Mouse (Mus musculus): ENCODE data around the gene Desi1. TPM values are rescaled to one million over a fixed set of nuclear protein-coding genes. Genes with fewer than 3 reads are reported as not detected.
"Not testable (repeated sequence)": the region's sequence is repeated elsewhere in the genome, so short reads cannot be mapped to it uniquely, and the experiment has no call there.

Desi1 gene
- polyA plus RNA-seq, 1 experiment from 2014 or later: 37.8 TPM

- Histone ChIP-seq H3K27ac (ENCODE audit: low read depth, low read length) (no peak overlapping the region), H3K9me3 (ENCODE audit: control insufficient read depth, low read length) (no peaks in the 10 kb centered on the region), H3K27me3 (ENCODE audit: control insufficient read depth, insufficient read depth, low read length) (no peaks in the 10 kb centered on the region), H3K9ac (ENCODE audit: low read length) (no peak overlapping the region), H3K36me3 (ENCODE audit: control insufficient read depth, insufficient read depth, low read length) (no peaks in the 10 kb centered on the region), H3K4me3 (ENCODE audit: low read depth, low read length) (no peak overlapping the region), H3K4me2 (no peak overlapping the region), H3K4me1 (ENCODE audit: control insufficient read depth, insufficient read depth, low read length) (peaks cover 8% of the 10 kb centered on the region)
- ATAC-seq (ENCODE audit: low FRiP score) (no peak), DNase-seq (ENCODE audit: low spot score, missing footprints) (no peak)
- 54% methylated on average over 1 of the region's 1 CpGs for WGBS
Observed at GRCm38 (mm10) chr15:81982173-81982572, 51.5 kb downstream of the Desi1 start.

- Histone ChIP-seq H3K36me3 (ENCODE audit: control insufficient read depth, insufficient read depth, low read length) (no peaks in the 10 kb centered on the region), H3K27ac (ENCODE audit: low read depth, low read length) (no peak within 1 kb of the TSS), H3K9ac (ENCODE audit: low read length) (no peak within 1 kb of the TSS), H3K27me3 (ENCODE audit: control insufficient read depth, insufficient read depth, low read length) (no peaks in the 10 kb centered on the region), H3K9me3 (ENCODE audit: control insufficient read depth, low read length) (no peaks in the 10 kb centered on the region), H3K4me2 (no peak within 1 kb of the TSS), H3K4me1 (ENCODE audit: control insufficient read depth, insufficient read depth, low read length) (peaks cover 3% of the 10 kb centered on the region), H3K4me3 (ENCODE audit: low read depth, low read length) (no peak within 1 kb of the TSS)
- no peak for DNase-seq (ENCODE audit: low spot score, missing footprints)
- WGBS: 94% methylated on average over 23 of the region's 23 CpGs
- no peak for ATAC-seq (ENCODE audit: low FRiP score)
Observed at GRCm38 (mm10) chr15:81980321-81980720, 53.3 kb downstream of the Desi1 start, which contains the start of gene 1700029P11Rik. 1700029P11Rik (plus strand) TSS chr15:81980540.

GRCm38 (mm10) chr15:81975156-81975555 lies 58.5 kb downstream of the Desi1 start:
- not testable (repeated sequence) for DNase-seq (ENCODE audit: low spot score, missing footprints); H3K9me3 ChIP-seq (ENCODE audit: control insufficient read depth, low read length); ATAC-seq (ENCODE audit: low FRiP score); H3K4me2 ChIP-seq; H3K36me3 ChIP-seq (ENCODE audit: control insufficient read depth, insufficient read depth, low read length); H3K4me3 ChIP-seq (ENCODE audit: low read depth, low read length); H3K27me3 ChIP-seq (ENCODE audit: control insufficient read depth, insufficient read depth, low read length); H3K4me1 ChIP-seq (ENCODE audit: control insufficient read depth, insufficient read depth, low read length); H3K9ac ChIP-seq (ENCODE audit: low read length); H3K27ac ChIP-seq (ENCODE audit: low read depth, low read length)
- WGBS: 91% methylated on average over 8 of the region's 8 CpGs

GRCm38 (mm10) chr15:81970498-81970897 lies 63.2 kb downstream of the Desi1 start:
- not testable (repeated sequence) for H3K4me2 ChIP-seq; DNase-seq (ENCODE audit: low spot score, missing footprints); H3K27ac ChIP-seq (ENCODE audit: low read depth, low read length); ATAC-seq (ENCODE audit: low FRiP score); H3K9me3 ChIP-seq (ENCODE audit: control insufficient read depth, low read length); H3K36me3 ChIP-seq (ENCODE audit: control insufficient read depth, insufficient read depth, low read length); H3K4me1 ChIP-seq (ENCODE audit: control insufficient read depth, insufficient read depth, low read length); H3K27me3 ChIP-seq (ENCODE audit: control insufficient read depth, insufficient read depth, low read length); H3K4me3 ChIP-seq (ENCODE audit: low read depth, low read length); H3K9ac ChIP-seq (ENCODE audit: low read length)
- WGBS: 83% methylated on average over 4 of the region's 4 CpGs

GRCm38 (mm10) chr15:81969635-81970034 lies 64.0 kb downstream of the Desi1 start:
- H3K9ac ChIP-seq (ENCODE audit: low read length); DNase-seq (ENCODE audit: low spot score, missing footprints); ATAC-seq (ENCODE audit: low FRiP score): not testable (repeated sequence)

GRCm38 (mm10) chr15:81969173-81969572 lies 64.5 kb downstream of the Desi1 start:
- Histone ChIP-seq H3K4me2 (no peak overlapping the region), H3K27me3 (ENCODE audit: control insufficient read depth, insufficient read depth, low read length) (no peaks in the 10 kb centered on the region), H3K4me1 (ENCODE audit: control insufficient read depth, insufficient read depth, low read length) (no peaks in the 10 kb centered on the region), H3K9ac (ENCODE audit: low read length) (no peak overlapping the region), H3K27ac (ENCODE audit: low read depth, low read length) (no peak overlapping the region), H3K9me3 (ENCODE audit: control insufficient read depth, low read length) (no peaks in the 10 kb centered on the region), H3K36me3 (ENCODE audit: control insufficient read depth, insufficient read depth, low read length) (no peaks in the 10 kb centered on the region), H3K4me3 (ENCODE audit: low read depth, low read length) (no peak overlapping the region)
- 85% methylated on average over 7 of the region's 7 CpGs for WGBS
- DNase-seq (ENCODE audit: low spot score, missing footprints) (no peak), ATAC-seq (ENCODE audit: low FRiP score) (no peak)

More at GRCm38 (mm10) chr15:81969635-81970034, 64.0 kb downstream of the Desi1 start:
- WGBS: 77% methylated on average over 6 of the region's 6 CpGs
- H3K9me3 ChIP-seq (ENCODE audit: control insufficient read depth, low read length); H3K27me3 ChIP-seq (ENCODE audit: control insufficient read depth, insufficient read depth, low read length); H3K4me1 ChIP-seq (ENCODE audit: control insufficient read depth, insufficient read depth, low read length); H3K36me3 ChIP-seq (ENCODE audit: control insufficient read depth, insufficient read depth, low read length); H3K27ac ChIP-seq (ENCODE audit: low read depth, low read length); H3K4me3 ChIP-seq (ENCODE audit: low read depth, low read length); H3K4me2 ChIP-seq: not testable (repeated sequence)

- DNase-seq (ENCODE audit: low spot score, missing footprints) (no peak), ATAC-seq (ENCODE audit: low FRiP score) (no peak)
- 83% methylated on average over 2 of the region's 2 CpGs for WGBS
- no peaks in the 10 kb centered on the region for H3K36me3 ChIP-seq (ENCODE audit: control insufficient read depth, insufficient read depth, low read length)
- no peak overlapping the region for H3K9ac ChIP-seq (ENCODE audit: low read length)
- H3K9me3 ChIP-seq (ENCODE audit: control insufficient read depth, low read length): no peaks in the 10 kb centered on the region
- no peak overlapping the region for H3K27ac ChIP-seq (ENCODE audit: low read depth, low read length)
- no peak overlapping the region for H3K4me2 ChIP-seq
- H3K27me3 ChIP-seq (ENCODE audit: control insufficient read depth, insufficient read depth, low read length): no peaks in the 10 kb centered on the region
- no peaks in the 10 kb centered on the region for H3K4me1 ChIP-seq (ENCODE audit: control insufficient read depth, insufficient read depth, low read length)
- H3K4me3 ChIP-seq (ENCODE audit: low read depth, low read length): no peak overlapping the region
Observed at GRCm38 (mm10) chr15:81968447-81968846, 65.2 kb downstream of the Desi1 start.

- Histone ChIP-seq H3K4me1 (ENCODE audit: control insufficient read depth, insufficient read depth, low read length) (no peaks in the 10 kb centered on the region), H3K9me3 (ENCODE audit: control insufficient read depth, low read length) (no peaks in the 10 kb centered on the region), H3K4me2 (no peak overlapping the region), H3K27me3 (ENCODE audit: control insufficient read depth, insufficient read depth, low read length) (no peaks in the 10 kb centered on the region), H3K36me3 (ENCODE audit: control insufficient read depth, insufficient read depth, low read length) (no peaks in the 10 kb centered on the region), H3K27ac (ENCODE audit: low read depth, low read length) (no peak overlapping the region), H3K4me3 (ENCODE audit: low read depth, low read length) (no peak overlapping the region), H3K9ac (ENCODE audit: low read length) (no peak overlapping the region)
- ATAC-seq (ENCODE audit: low FRiP score) (no peak), DNase-seq (ENCODE audit: low spot score, missing footprints) (no peak)
- WGBS: 89% methylated on average over 5 of the region's 5 CpGs
Observed at GRCm38 (mm10) chr15:81967821-81968220, 65.8 kb downstream of the Desi1 start.

- H3K27me3 ChIP-seq (ENCODE audit: control insufficient read depth, insufficient read depth, low read length): no peaks in the 10 kb centered on the region
- H3K9ac ChIP-seq (ENCODE audit: low read length): no peak overlapping the region
- ATAC-seq (ENCODE audit: low FRiP score) (no peak), DNase-seq (ENCODE audit: low spot score, missing footprints) (peak; percentile 21)
- no peaks in the 10 kb centered on the region for H3K4me1 ChIP-seq (ENCODE audit: control insufficient read depth, insufficient read depth, low read length)
- no peaks in the 10 kb centered on the region for H3K9me3 ChIP-seq (ENCODE audit: control insufficient read depth, low read length)
- H3K4me3 ChIP-seq (ENCODE audit: low read depth, low read length): no peak overlapping the region
- H3K4me2 ChIP-seq: no peak overlapping the region
- H3K27ac ChIP-seq (ENCODE audit: low read depth, low read length): no peak overlapping the region
- 91% methylated on average over 12 of the region's 14 CpGs for WGBS
- no peaks in the 10 kb centered on the region for H3K36me3 ChIP-seq (ENCODE audit: control insufficient read depth, insufficient read depth, low read length)
Observed at GRCm38 (mm10) chr15:81966062-81966829, 67.4 kb downstream of the Desi1 start.
